Mouse (Mus musculus): ENCODE results near the gene Mei1.

The Mei1 gene

GRCm38 (mm10) chr15:82151176-82151575, 81.4 kb downstream of the Mei1 start:
- DNase-seq (ENCODE audit: low read depth, low spot score), result no peak

GRCm38 (mm10) chr15:82152022-82152421, 82.2 kb downstream of the Mei1 start:
- no peak for DNase-seq (ENCODE audit: low read depth, low spot score)

- DNase-seq (ENCODE audit: low read depth, low spot score), result no peak
Observed at GRCm38 (mm10) chr15:82152435-82152834, 82.6 kb downstream of the Mei1 start.

GRCm38 (mm10) chr15:82156298-82156697, 86.5 kb downstream of the Mei1 start:
- DNase-seq (ENCODE audit: low read depth, low spot score), result peak; percentile 71

GRCm38 (mm10) chr15:82156902-82157301, 87.1 kb downstream of the Mei1 start:
- no peak for DNase-seq (ENCODE audit: low read depth, low spot score)

GRCm38 (mm10) chr15:82158243-82159035, 88.6 kb downstream of the Mei1 start:
- no peak for DNase-seq (ENCODE audit: low read depth, low spot score)

- DNase-seq (ENCODE audit: low read depth, low spot score), result no peak
Observed at GRCm38 (mm10) chr15:82159471-82159870, 89.7 kb downstream of the Mei1 start.

- no peak for DNase-seq (ENCODE audit: low read depth, low spot score)
Observed at GRCm38 (mm10) chr15:82160731-82161640, 91.2 kb downstream of the Mei1 start.

GRCm38 (mm10) chr15:82161965-82162600, 92.3 kb downstream of the Mei1 start:
- peak; percentile 57 for DNase-seq (ENCODE audit: low read depth, low spot score)

- peak; percentile 35 for DNase-seq (ENCODE audit: low read depth, low spot score)
Observed at GRCm38 (mm10) chr15:82163356-82164060, 93.7 kb downstream of the Mei1 start.

GRCm38 (mm10) chr15:82164061-82164399, 94.2 kb downstream of the Mei1 start:
- DNase-seq (ENCODE audit: low read depth, low spot score), result peak; percentile 43

- peak; percentile 19 for DNase-seq (ENCODE audit: low read depth, low spot score)
Observed at GRCm38 (mm10) chr15:82164496-82164895, 94.7 kb downstream of the Mei1 start.

- peak; percentile 86 for DNase-seq (ENCODE audit: low read depth, low spot score)
Observed at GRCm38 (mm10) chr15:82165332-82166239, 95.8 kb downstream of the Mei1 start.

- peak; percentile 82 for DNase-seq (ENCODE audit: low read depth, low spot score)
Observed at GRCm38 (mm10) chr15:82166240-82167100, 96.7 kb downstream of the Mei1 start.

- peak; percentile 36 for DNase-seq (ENCODE audit: low read depth, low spot score)
Observed at GRCm38 (mm10) chr15:82167201-82168168, 97.7 kb downstream of the Mei1 start.

- no peak for DNase-seq (ENCODE audit: low read depth, low spot score)
Observed at GRCm38 (mm10) chr15:82169671-82170070, 99.9 kb downstream of the Mei1 start.

- DNase-seq (ENCODE audit: low read depth, low spot score), result no peak
Observed at GRCm38 (mm10) chr15:82170437-82171377, 100.9 kb downstream of the Mei1 start.

Data from CD4-positive helper T cell, adult 2 months (primary cell).